Mouse (Mus musculus): ENCODE data around the gene Fig4.

- TF ChIP-seq ZC3H11A (IDR thresholded peaks at IDR 0.05; ENCODE audit: low read depth, low read length) (no peak), SMC3 (IDR thresholded peaks at IDR 0.05; ENCODE audit: low read depth, low read length) (no peak), CHD1 (IDR thresholded peaks at IDR 0.05; ENCODE audit: low read depth, low read length) (no peak), POLR2AphosphoS5 (IDR thresholded peaks at IDR 0.05; ENCODE audit: borderline replicate concordance, low read depth, low read length) (no peak), TBP (IDR thresholded peaks at IDR 0.05; ENCODE audit: low read depth, low read length) (no peak), CTCF (IDR thresholded peaks at IDR 0.05 in 2 of 3, conservative IDR thresholded peaks at IDR 0.05 in 1 of 3; ENCODE audit: control insufficient read depth in 1 of 3, insufficient read depth in 1 of 3, low read depth in 2 of 3, low read length in 3 of 3, poor library complexity in 1 of 3, severe bottlenecking in 1 of 3) (no peak), TCF12 (IDR thresholded peaks at IDR 0.05; ENCODE audit: low read depth, low read length) (no peak), MAX (IDR thresholded peaks at IDR 0.05; ENCODE audit: low read length) (no peak), KAT2A (conservative IDR thresholded peaks at IDR 0.05; ENCODE audit: low read depth, low read length) (no peak), CHD2 (IDR thresholded peaks at IDR 0.05; ENCODE audit: low read length) (no peak), JUND (IDR thresholded peaks at IDR 0.05; ENCODE audit: low read depth, low read length) (no peak), ZMIZ1 (IDR thresholded peaks at IDR 0.05; ENCODE audit: low read depth, low read length) (no peak), TAL1 (IDR thresholded peaks at IDR 0.05; ENCODE audit: low read length) (no peak), E2F4 (IDR thresholded peaks at IDR 0.05; ENCODE audit: borderline replicate concordance, low read depth, low read length) (no peak)
Measured at GRCm38 (mm10) chr10:41151021-41151420, 152.0 kb downstream of the Fig4 start.
